Comparison of ENCODE assay signal across 16 mouse cellular contexts in genomic region chr6:67087393-67087792, GRCm38 (mm10). TPM values are rescaled to one million over a fixed set of nuclear protein-coding genes. Genes with fewer than 3 reads are reported as not detected.
DNase-seq lines count a peak whose midpoint lies in the region; ATAC-seq and TF ChIP-seq lines count a peak whose summit lies in the region.
"Had no signal": no experiment of that assay in that cellular context is flagged by ENCODE, and none has a peak within 500 bp of the region (broad histone marks: within the 10 kb centered on the region; RNA-seq: fewer than 3 reads in every experiment).

No protein-coding gene starts in this region.

- ATAC-seq in midbrain, embryonic 14.5 days (ENCODE audit: low FRiP score, low TSS enrichment), result no peak
- peak; percentile 29; the same call in 1 of the 2 replicates for ATAC-seq in liver, embryonic 14.5 days (ENCODE audit: insufficient read depth)
- ATAC-seq: forebrain, postnatal 0 days had no signal

- DNase-seq in midbrain, embryonic 10.5 days (ENCODE audit: low spot score), result peak; percentile 23
- DNase-seq in midbrain, embryonic 14.5 days, result no peak
- DNase-seq in embryo, embryonic 10.5 days (ENCODE audit: low spot score), result peak; percentile 45
- DNase-seq in liver, embryonic 14.5 days (ENCODE audit: low read depth in 3 of 3, low spot score in 3 of 3), result no peak
- no peak for DNase-seq in MN1 (ENCODE audit: low spot score)
- DNase-seq in layer of hippocampus, adult 2 months (ENCODE audit: low spot score in 2 of 2), result no peak
- DNase-seq in urinary bladder, postnatal 25 days (ENCODE audit: low spot score), result no peak
- DNase-seq: cerebellum, adult 18-20 months; forebrain, postnatal 0 days; gastrocnemius, postnatal 25 days; right cerebral cortex, postnatal 25 days had no signal

- TF ChIP-seq CTCF in liver, embryonic 14.5 days (IDR thresholded peaks at IDR 0.05; ENCODE audit: low read depth), result no peak
- TF ChIP-seq CTCF in layer of hippocampus, adult 2 months (conservative IDR thresholded peaks at IDR 0.05), result no peak

- WGBS in midbrain, embryonic 10.5 days, result 71% methylated on average over 3 of the region's 3 CpGs
- 63% methylated on average over 3 of the region's 3 CpGs for WGBS in midbrain, embryonic 14.5 days
- WGBS in liver, embryonic 14.5 days (ENCODE audit: insufficient replicate concordance), result 7% methylated on average over 3 of the region's 3 CpGs

- H3K27me3 ChIP-seq in midbrain, embryonic 10.5 days (ENCODE audit: low read depth, poor library complexity, severe bottlenecking), result no peaks in the 10 kb centered on the region
- no peaks in the 10 kb centered on the region for H3K27me3 ChIP-seq in midbrain, embryonic 14.5 days (ENCODE audit: control insufficient read depth, insufficient read depth, low read length)
- H3K27me3 ChIP-seq in liver, embryonic 14.5 days (ENCODE audit: control insufficient read depth, insufficient read depth, low read length), result no peaks in the 10 kb centered on the region
- H3K27me3 ChIP-seq: heart, embryonic 12.5 days; hindbrain, embryonic 13.5 days; kidney, embryonic 15.5 days had no signal

- no peak for TF ChIP-seq EP300 in liver, embryonic 14.5 days (IDR thresholded peaks at IDR 0.05; ENCODE audit: low read depth)

- H3K4me1 ChIP-seq in midbrain, embryonic 10.5 days, result peaks cover 7% of the 10 kb centered on the region; the same call in 1 of the 2 replicates
- no peaks in the 10 kb centered on the region for H3K4me1 ChIP-seq in midbrain, embryonic 14.5 days (ENCODE audit: control insufficient read depth, insufficient read depth, low read length)
- peaks cover 13 to 21% of the 10 kb centered on the region in 2 experiments for H3K4me1 ChIP-seq in liver, embryonic 14.5 days (replicated peaks; ENCODE audit: control insufficient read depth in 2 of 2, insufficient read depth in 2 of 2, low read length in 1 of 2)
- H3K4me1 ChIP-seq: heart, embryonic 12.5 days; hindbrain, embryonic 13.5 days had no signal

- H3K9ac ChIP-seq in midbrain, embryonic 14.5 days (replicated peaks; ENCODE audit: low read length), result no peak overlapping the region
- no peak overlapping the region for H3K9ac ChIP-seq in liver, embryonic 14.5 days (replicated peaks)
- H3K9ac ChIP-seq: forebrain, postnatal 0 days; heart, embryonic 12.5 days; hindbrain, embryonic 13.5 days; kidney, embryonic 15.5 days had no signal

- no peak overlapping the region for H3K4me2 ChIP-seq in midbrain, embryonic 14.5 days (ENCODE audit: low read length)
- H3K4me2 ChIP-seq in liver, embryonic 14.5 days (ENCODE audit: low read depth), result no peak overlapping the region
- H3K4me2 ChIP-seq: heart, embryonic 12.5 days; hindbrain, embryonic 13.5 days; kidney, embryonic 15.5 days had no signal

- H3K9me3 ChIP-seq in midbrain, embryonic 10.5 days (replicated peaks), result no peaks in the 10 kb centered on the region
- H3K9me3 ChIP-seq in midbrain, embryonic 14.5 days (ENCODE audit: control insufficient read depth, low read length), result no peaks in the 10 kb centered on the region
- H3K9me3 ChIP-seq in liver, embryonic 14.5 days (ENCODE audit: control insufficient read depth, low read length), result no peaks in the 10 kb centered on the region
- H3K9me3 ChIP-seq: heart, embryonic 12.5 days; hindbrain, embryonic 13.5 days; kidney, embryonic 15.5 days had no signal

- no peaks in the 10 kb centered on the region for H3K36me3 ChIP-seq in midbrain, embryonic 10.5 days
- no peaks in the 10 kb centered on the region for H3K36me3 ChIP-seq in midbrain, embryonic 14.5 days (ENCODE audit: control insufficient read depth, insufficient read depth, low read length)
- no peaks in the 10 kb centered on the region for H3K36me3 ChIP-seq in liver, embryonic 14.5 days (replicated peaks; ENCODE audit: control insufficient read depth, insufficient read depth, low read depth)
- H3K36me3 ChIP-seq: heart, embryonic 12.5 days; hindbrain, embryonic 13.5 days; kidney, embryonic 15.5 days had no signal

- no peak overlapping the region for H3K27ac ChIP-seq in midbrain, embryonic 10.5 days (replicated peaks)
- H3K27ac ChIP-seq in midbrain, embryonic 14.5 days (replicated peaks; ENCODE audit: low read depth, low read length), result no peak overlapping the region
- no peak overlapping the region for H3K27ac ChIP-seq in liver, embryonic 14.5 days
- H3K27ac ChIP-seq in layer of hippocampus, adult 2 months, result no peak overlapping the region
- H3K27ac ChIP-seq: hindbrain, embryonic 13.5 days; kidney, embryonic 15.5 days; left cerebral cortex, adult 2 months had no signal

- no peak overlapping the region for H3K4me3 ChIP-seq in midbrain, embryonic 10.5 days
- H3K4me3 ChIP-seq in midbrain, embryonic 14.5 days (replicated peaks; ENCODE audit: low read depth, low read length), result no peak overlapping the region
- H3K4me3 ChIP-seq in liver, embryonic 14.5 days (ENCODE audit: insufficient read depth in 1 of 2, low read depth in 2 of 2, low read length in 2 of 2), result no peak overlapping the region
- H3K4me3 ChIP-seq in layer of hippocampus, adult 2 months, result no peak overlapping the region
- H3K4me3 ChIP-seq: erythroblast, embryonic 14.5 days; heart, embryonic 12.5 days; hindbrain, embryonic 13.5 days; kidney, embryonic 15.5 days; left cerebral cortex, adult 2 months had no signal

RNA-seq across cellular contexts. Expression of gene Gadd45a, which starts 50.1 kb away (rescaled TPM):
- polyA plus RNA-seq in midbrain, embryonic 10.5 days (2016; fragmentation: Nextera tagmentation; extraction: Ambion mirVana), result 14.8 and 15.3 TPM in 2 replicates
- 13.7 and 18.6 TPM in 2 replicates for polyA plus RNA-seq in midbrain, embryonic 14.5 days (2014; fragmentation: Nextera tagmentation; extraction: Ambion mirVana)
- 70.1 and 90.4 TPM in 2 replicates for polyA plus RNA-seq in liver, embryonic 14.5 days (2012; rRNA removed)
- 49.8 and 56.8 TPM in 2 replicates for polyA plus RNA-seq in liver, embryonic 14.5 days (2014; fragmentation: Nextera tagmentation; extraction: Ambion mirVana)
- 1 to 10 TPM; 8.4 to 9.5 TPM for total RNA-seq in layer of hippocampus, adult 2 months (2021)

Comparison
In these comparisons a context has a peak if more than half of its experiments do, and no peak if none do; other contexts are left out.
1. DNase-seq: peak in midbrain, embryonic 10.5 days (single experiment) and embryo, embryonic 10.5 days (single experiment); none in midbrain, embryonic 14.5 days (single experiment), liver, embryonic 14.5 days (0 of 3), MN1 (single experiment), layer of hippocampus, adult 2 months (0 of 2) and urinary bladder, postnatal 25 days (single experiment).